Mouse (Mus musculus): ENCODE measurements around the gene Lrrc29. TPM values are rescaled to one million over a fixed set of nuclear protein-coding genes. Genes with fewer than 3 reads are reported as not detected.

Lrrc29 gene
- polyA plus RNA-seq, 1 experiment, result 1.5 TPM

DNA sequence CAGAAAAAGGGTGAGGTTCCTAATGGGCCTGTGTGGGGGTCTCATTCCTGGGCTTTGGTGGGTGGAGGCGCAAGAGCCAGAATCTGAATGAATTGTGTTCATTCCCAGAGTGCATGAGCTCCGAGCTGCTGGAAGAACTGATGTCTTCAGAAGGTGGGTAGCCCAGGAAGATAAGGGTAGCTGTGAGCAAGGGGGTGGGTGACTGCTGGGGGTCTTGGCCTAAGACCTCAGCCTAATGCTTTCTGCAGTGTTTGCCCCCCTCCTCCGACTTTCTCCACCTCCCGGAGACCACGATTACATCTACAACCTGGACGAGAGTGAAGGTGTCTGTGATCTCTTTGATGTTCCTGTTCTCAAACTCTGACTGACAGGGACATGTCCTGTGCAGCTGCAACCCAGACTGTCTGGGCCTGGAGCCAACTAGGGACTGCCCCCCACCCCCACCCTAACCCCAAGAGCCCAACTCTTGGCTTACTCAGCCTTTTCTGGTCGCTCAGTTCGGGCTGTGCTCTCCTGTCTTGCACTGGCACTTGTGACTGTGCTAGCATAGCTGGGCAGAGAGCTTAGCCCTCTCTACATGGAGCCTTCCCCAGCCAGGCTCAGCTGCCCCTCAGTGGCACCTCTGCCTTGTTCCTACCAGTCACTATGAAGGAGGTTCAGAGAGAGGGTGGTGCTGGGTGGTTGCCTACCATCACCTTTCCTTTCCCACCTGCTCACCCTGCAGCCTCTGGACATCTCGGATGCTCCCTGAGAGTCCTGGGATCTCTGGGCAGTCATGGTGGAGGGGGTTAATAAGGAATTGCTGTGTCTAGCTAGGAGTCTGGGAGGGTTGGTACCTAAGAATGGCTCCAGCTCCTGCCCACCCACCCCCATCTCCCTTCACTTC is 21.5 kb downstream of the Lrrc29 start:
- TF ChIP-seq POLR2A (IDR thresholded peaks at IDR 0.05; ENCODE audit: insufficient read depth, low read length), result no peak
- no peak for TF ChIP-seq CTCF (IDR thresholded peaks at IDR 0.05; ENCODE audit: low read depth, low read length)
- TF ChIP-seq EP300 (IDR thresholded peaks at IDR 0.05; ENCODE audit: insufficient read depth, low read depth, low read length), result no peak
- H3K4me3 ChIP-seq (ENCODE audit: low read depth, low read length), result no peak overlapping the region
- peaks cover 53% of the 10 kb centered on the region for H3K36me3 ChIP-seq (ENCODE audit: control insufficient read depth, insufficient read depth, low read length, poor library complexity, severe bottlenecking)

DNA sequence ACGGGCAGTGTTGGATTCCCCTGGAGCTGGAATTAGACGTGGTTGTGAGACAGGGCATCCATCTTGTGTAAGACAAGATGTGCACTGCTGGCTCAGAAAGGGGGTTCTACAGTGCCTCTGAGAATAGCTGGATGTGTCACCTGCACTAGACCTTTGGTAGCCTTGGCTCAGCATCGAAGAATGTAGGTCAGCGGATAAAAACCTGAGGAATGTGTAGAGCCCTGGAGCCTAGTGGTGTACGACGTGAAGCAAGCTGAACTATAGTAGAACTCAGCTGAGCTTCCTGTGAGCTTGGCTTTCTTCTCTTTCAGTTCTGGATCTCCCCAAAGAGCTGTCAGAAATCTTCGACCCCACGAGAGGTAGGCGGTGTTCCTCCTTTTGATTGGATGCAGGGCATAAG is 22.2 kb downstream of the Lrrc29 start:
- Histone ChIP-seq H3K27ac (ENCODE audit: insufficient read depth, low read length) (peak overlapping the region; percentile 75), H3K27me3 (ENCODE audit: control insufficient read depth, insufficient read depth, low read length, poor library complexity, severe bottlenecking) (no peaks in the 10 kb centered on the region), H3K9ac (ENCODE audit: low read depth, poor library complexity, severe bottlenecking) (no peak overlapping the region), H3K9me3 (replicated peaks; ENCODE audit: control insufficient read depth, insufficient read depth, low read length, poor library complexity, severe bottlenecking) (no peaks in the 10 kb centered on the region), H3K36me3 (ENCODE audit: control insufficient read depth, insufficient read depth, low read length, poor library complexity, severe bottlenecking) (peaks cover 58% of the 10 kb centered on the region), H3K4me3 (ENCODE audit: low read depth, low read length) (no peak overlapping the region), H3K4me1 (ENCODE audit: control insufficient read depth, insufficient read depth, low read length) (peaks cover 3% of the 10 kb centered on the region)
- TF ChIP-seq POLR2A (IDR thresholded peaks at IDR 0.05; ENCODE audit: insufficient read depth, low read length) (no peak), CTCF (IDR thresholded peaks at IDR 0.05; ENCODE audit: low read depth, low read length) (no peak), EP300 (IDR thresholded peaks at IDR 0.05; ENCODE audit: insufficient read depth, low read depth, low read length) (no peak)

More for the DNA sequence above, 21.5 kb downstream of the Lrrc29 start:
- Histone ChIP-seq H3K9ac (ENCODE audit: low read depth, poor library complexity, severe bottlenecking) (no peak overlapping the region; the same call in 1 of the 2 replicates), H3K27ac (ENCODE audit: insufficient read depth, low read length) (peak overlapping the region; percentile 75), H3K27me3 (ENCODE audit: control insufficient read depth, insufficient read depth, low read length, poor library complexity, severe bottlenecking) (no peaks in the 10 kb centered on the region), H3K4me1 (ENCODE audit: control insufficient read depth, insufficient read depth, low read length) (peaks cover 3% of the 10 kb centered on the region), H3K9me3 (replicated peaks; ENCODE audit: control insufficient read depth, insufficient read depth, low read length, poor library complexity, severe bottlenecking) (no peaks in the 10 kb centered on the region)

DNA sequence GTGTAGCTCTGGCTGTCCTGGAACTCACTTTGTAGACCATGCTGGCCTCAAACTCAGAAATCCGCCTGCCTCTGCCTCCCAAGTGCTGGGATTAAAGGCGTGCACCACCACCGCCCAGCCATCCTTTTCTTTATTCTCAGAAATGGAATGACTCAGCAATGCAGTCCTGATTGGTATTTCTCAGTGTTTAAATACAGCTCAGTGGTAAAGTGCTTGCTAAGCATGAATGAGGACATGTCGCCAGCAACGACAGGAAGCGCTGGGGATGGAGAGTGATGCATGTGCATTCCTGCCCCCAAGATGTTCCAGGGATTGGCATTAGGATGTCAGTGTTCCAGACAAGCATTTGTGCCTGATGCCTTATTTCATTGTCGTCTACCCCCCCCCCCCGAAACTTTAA is 22.7 kb downstream of the Lrrc29 start:
- TF ChIP-seq POLR2A (IDR thresholded peaks at IDR 0.05; ENCODE audit: insufficient read depth, low read length) (no peak), EP300 (IDR thresholded peaks at IDR 0.05; ENCODE audit: insufficient read depth, low read depth, low read length) (no peak), CTCF (IDR thresholded peaks at IDR 0.05; ENCODE audit: low read depth, low read length) (no peak)
- Histone ChIP-seq H3K9me3 (replicated peaks; ENCODE audit: control insufficient read depth, insufficient read depth, low read length, poor library complexity, severe bottlenecking) (no peaks in the 10 kb centered on the region), H3K27me3 (ENCODE audit: control insufficient read depth, insufficient read depth, low read length, poor library complexity, severe bottlenecking) (no peaks in the 10 kb centered on the region), H3K27ac (ENCODE audit: insufficient read depth, low read length) (peak overlapping the region; percentile 75), H3K4me1 (ENCODE audit: control insufficient read depth, insufficient read depth, low read length) (peaks cover 5% of the 10 kb centered on the region), H3K36me3 (ENCODE audit: control insufficient read depth, insufficient read depth, low read length, poor library complexity, severe bottlenecking) (peaks cover 60% of the 10 kb centered on the region), H3K4me3 (ENCODE audit: low read depth, low read length) (no peak overlapping the region), H3K9ac (ENCODE audit: low read depth, poor library complexity, severe bottlenecking) (no peak overlapping the region)

DNA sequence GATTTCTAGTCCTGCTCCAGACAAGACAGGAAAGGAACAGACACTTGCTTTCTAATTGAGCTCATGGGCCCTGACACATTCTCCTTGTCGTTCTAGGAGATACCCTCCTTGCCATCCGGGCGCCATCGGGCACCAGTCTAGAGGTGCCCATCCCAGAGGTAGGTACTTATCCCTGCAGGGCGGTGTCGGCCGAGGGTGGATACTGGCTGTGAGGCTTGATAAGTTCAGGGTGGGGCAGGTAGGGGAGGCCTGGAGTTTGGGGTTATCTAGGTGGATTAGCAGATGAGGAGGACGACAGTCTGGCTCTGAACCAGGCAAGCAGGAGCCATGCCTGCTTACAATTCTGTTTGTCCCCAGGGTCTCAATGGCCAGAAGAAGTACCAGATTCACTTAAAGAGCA is 26.1 kb downstream of the Lrrc29 start:
- H3K27me3 ChIP-seq (ENCODE audit: control insufficient read depth, insufficient read depth, low read length, poor library complexity, severe bottlenecking), result no peaks in the 10 kb centered on the region
- no peak overlapping the region for H3K27ac ChIP-seq (ENCODE audit: insufficient read depth, low read length)
- no peaks in the 10 kb centered on the region for H3K9me3 ChIP-seq (replicated peaks; ENCODE audit: control insufficient read depth, insufficient read depth, low read length, poor library complexity, severe bottlenecking)
- no peak overlapping the region for H3K4me3 ChIP-seq (ENCODE audit: low read depth, low read length)
- peaks cover 54% of the 10 kb centered on the region for H3K36me3 ChIP-seq (ENCODE audit: control insufficient read depth, insufficient read depth, low read length, poor library complexity, severe bottlenecking)
- TF ChIP-seq EP300 (IDR thresholded peaks at IDR 0.05; ENCODE audit: insufficient read depth, low read depth, low read length) (no peak), POLR2A (IDR thresholded peaks at IDR 0.05; ENCODE audit: insufficient read depth, low read length) (no peak), CTCF (IDR thresholded peaks at IDR 0.05; ENCODE audit: low read depth, low read length) (no peak)
- no peak overlapping the region for H3K9ac ChIP-seq (ENCODE audit: low read depth, poor library complexity, severe bottlenecking)
- peaks cover 9% of the 10 kb centered on the region for H3K4me1 ChIP-seq (ENCODE audit: control insufficient read depth, insufficient read depth, low read length)

DNA sequence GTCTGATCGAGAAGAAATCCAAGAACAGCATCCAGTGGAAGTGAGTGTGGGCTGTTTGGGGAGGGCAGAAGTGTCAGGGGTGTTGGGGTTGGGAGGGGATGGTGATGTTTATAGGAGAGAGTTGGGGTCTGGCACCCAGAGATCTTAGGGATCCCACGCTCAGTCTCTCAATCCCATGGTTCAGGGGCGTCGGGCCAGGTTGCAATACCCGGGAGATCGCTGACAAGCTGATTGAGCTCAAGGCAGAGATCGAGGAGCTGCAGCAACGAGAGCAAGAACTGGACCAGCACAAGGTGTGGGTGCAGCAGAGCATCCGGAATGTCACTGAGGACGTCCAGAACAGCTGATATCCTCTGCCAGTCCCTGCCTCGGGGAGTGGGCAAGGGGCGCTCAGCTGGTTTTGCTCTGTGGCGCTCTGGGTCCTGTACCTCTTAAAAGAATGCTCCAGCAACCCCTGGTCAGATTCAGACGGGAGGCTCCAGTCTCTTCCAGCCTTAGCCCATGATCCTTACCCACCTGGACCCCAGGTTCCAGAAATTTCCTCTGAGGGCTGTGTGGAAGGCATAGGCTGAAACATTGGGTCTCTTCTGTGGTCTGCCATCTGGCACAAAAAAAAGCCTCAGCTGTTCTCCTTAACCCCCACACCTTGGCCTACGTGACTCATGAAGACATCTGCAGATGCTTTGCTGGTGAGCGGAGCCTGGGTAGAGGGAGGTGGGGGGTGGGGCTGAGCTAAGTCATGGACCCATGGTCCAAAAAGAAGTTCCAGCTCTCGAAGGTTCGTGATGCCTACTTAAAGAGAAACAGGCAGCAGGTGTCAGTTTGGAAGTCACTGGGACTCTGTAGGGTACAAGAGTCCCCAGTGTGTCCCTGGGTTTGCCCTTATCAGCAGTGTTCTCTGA is 27.5 kb downstream of the Lrrc29 start:
- Histone ChIP-seq H3K4me1 (ENCODE audit: control insufficient read depth, insufficient read depth, low read length) (peaks cover 6% of the 10 kb centered on the region), H3K27me3 (ENCODE audit: control insufficient read depth, insufficient read depth, low read length, poor library complexity, severe bottlenecking) (no peaks in the 10 kb centered on the region), H3K4me3 (ENCODE audit: low read depth, low read length) (peak overlapping the region; percentile 97), H3K9ac (ENCODE audit: low read depth, poor library complexity, severe bottlenecking) (peak overlapping the region; percentile 94), H3K36me3 (ENCODE audit: control insufficient read depth, insufficient read depth, low read length, poor library complexity, severe bottlenecking) (peaks cover 43% of the 10 kb centered on the region), H3K9me3 (replicated peaks; ENCODE audit: control insufficient read depth, insufficient read depth, low read length, poor library complexity, severe bottlenecking) (no peaks in the 10 kb centered on the region), H3K27ac (ENCODE audit: insufficient read depth, low read length) (no peak overlapping the region)
- no peak for TF ChIP-seq EP300 (IDR thresholded peaks at IDR 0.05; ENCODE audit: insufficient read depth, low read depth, low read length)
- no peak for TF ChIP-seq POLR2A (IDR thresholded peaks at IDR 0.05; ENCODE audit: insufficient read depth, low read length)
- TF ChIP-seq CTCF (IDR thresholded peaks at IDR 0.05; ENCODE audit: low read depth, low read length), result no peak

Data from ES-Bruce4 (cell line).